Mouse (Mus musculus) heart, embryonic 14.5 days (tissue): ENCODE data around the gene Lamc3. TPM values are rescaled to one million over a fixed set of nuclear protein-coding genes. Genes with fewer than 3 reads are reported as not detected.

Experiments
- ATAC-seq: fragments of 200-750 bp; cut with Nextera tagmentation; 2 replicates; pipeline ENCODE4 v1.8.0; 2017; ENCODE audit warnings: low read depth, moderate TSS enrichment; ENCODE audit not compliant: insufficient number of reproducible peaks, insufficient read depth, low FRiP score
- H3K27ac ChIP-seq, 2 experiments: fragments of 200-500 bp in 1 of 2; fragments of 300-500 bp in 1 of 2; sonication (generic) in 1 of 2; replicated peaks in 1 of 2; 2 replicates each; pipeline ENCODE4 v1.5.1; 2012 to 2014; ENCODE audit warnings: low read depth in 2 of 2, low read length in 2 of 2, control low read depth in 1 of 2, mild to moderate bottlenecking in 1 of 2, mixed read lengths in 1 of 2; ENCODE audit not compliant: control insufficient read depth in 1 of 2, insufficient read depth in 1 of 2
- H3K27me3 ChIP-seq: fragments of 300-500 bp; sonication (generic); 2 replicates; pipeline ENCODE4 v1.6.1; 2014; ENCODE audit warnings: mild to moderate bottlenecking, low read length, control low read depth; ENCODE audit not compliant: control insufficient read depth, insufficient read depth
- H3K36me3 ChIP-seq: fragments of 300-500 bp; sonication (generic); 2 replicates; pipeline ENCODE4 v1.6.1; 2014; ENCODE audit warnings: mild to moderate bottlenecking, control low read depth, low read length, mixed read lengths; ENCODE audit not compliant: control insufficient read depth, insufficient read depth
- H3K4me1 ChIP-seq, 2 experiments: fragments of 200-500 bp in 1 of 2; fragments of 300-500 bp in 1 of 2; sonication (generic) in 1 of 2; 2 replicates each; pipeline ENCODE4 v1.6.1; 2012 to 2014; ENCODE audit warnings: low read length in 2 of 2, control low read depth in 1 of 2, mixed read lengths in 1 of 2; ENCODE audit not compliant: control insufficient read depth in 2 of 2, insufficient read depth in 2 of 2
- H3K4me2 ChIP-seq: fragments of 300-500 bp; sonication (generic); 2 replicates; pipeline ENCODE4 v1.6.1; 2014; ENCODE audit warnings: mild to moderate bottlenecking, low read length
- H3K4me3 ChIP-seq, 2 experiments: fragments of 200-500 bp in 1 of 2; fragments of 300-500 bp in 1 of 2; sonication (generic) in 1 of 2; 2 replicates each; pipeline ENCODE4 v1.5.1; 2012 to 2014; ENCODE audit warnings: low read length in 2 of 2, mild to moderate bottlenecking in 2 of 2, control low read depth in 1 of 2, low read depth in 1 of 2, moderate library complexity in 1 of 2; ENCODE audit not compliant: control insufficient read depth in 1 of 2, insufficient read depth in 1 of 2
- H3K9ac ChIP-seq: fragments of 300-500 bp; sonication (generic); 2 replicates; pipeline ENCODE4 v1.6.1; 2014; ENCODE audit warnings: mild to moderate bottlenecking, low read length
- H3K9me3 ChIP-seq: fragments of 300-500 bp; sonication (generic); 2 replicates; pipeline ENCODE4 v1.6.1; 2016; ENCODE audit warnings: low read length, control low read depth; ENCODE audit not compliant: control insufficient read depth
- WGBS: fragments of 180-500 bp; shearing (Covaris S2); extraction: QIAGEN DNeasy Blood & Tissue Kit; methylation state at CpG from one replicate; pipeline ENCODE4 v1.1.7; 2014; 5-methylcytosine and 5-hydroxymethylcytosine counted together
- polyA plus RNA-seq: library from polyadenylated mRNA; unstranded; fragments of >200 nt; fragmentation: Nextera tagmentation; extraction: Ambion mirVana; gene quantifications from 2 replicates; pipeline ENCODE4 v1.2.1, GENCODE M21; 2014

The Lamc3 gene
- polyA plus RNA-seq, 1 experiment from 2014 or later: 0.24 TPM

DNA sequence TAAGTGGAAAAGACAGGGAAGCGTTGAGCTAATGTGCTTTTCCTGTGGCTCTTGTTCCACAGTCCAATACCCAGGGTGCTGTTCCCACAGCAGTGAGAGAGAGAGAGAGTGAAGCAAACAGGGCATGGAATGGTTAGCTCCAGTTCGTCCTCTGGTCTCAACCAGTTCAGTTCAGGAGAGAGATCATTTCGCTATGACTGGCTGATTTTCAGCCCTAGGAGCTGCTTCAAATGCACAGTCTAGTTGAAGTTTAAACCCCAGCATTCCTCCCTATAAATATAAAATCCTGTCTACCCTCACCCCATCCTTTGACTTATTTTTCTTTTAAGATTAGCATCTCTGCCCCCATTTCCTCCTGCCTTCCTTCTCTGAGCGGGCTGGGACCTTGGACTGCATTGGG lies 85.5 kb downstream of the Lamc3 start:
- WGBS: 77% methylated on average over 4 of the region's 4 CpGs

DNA sequence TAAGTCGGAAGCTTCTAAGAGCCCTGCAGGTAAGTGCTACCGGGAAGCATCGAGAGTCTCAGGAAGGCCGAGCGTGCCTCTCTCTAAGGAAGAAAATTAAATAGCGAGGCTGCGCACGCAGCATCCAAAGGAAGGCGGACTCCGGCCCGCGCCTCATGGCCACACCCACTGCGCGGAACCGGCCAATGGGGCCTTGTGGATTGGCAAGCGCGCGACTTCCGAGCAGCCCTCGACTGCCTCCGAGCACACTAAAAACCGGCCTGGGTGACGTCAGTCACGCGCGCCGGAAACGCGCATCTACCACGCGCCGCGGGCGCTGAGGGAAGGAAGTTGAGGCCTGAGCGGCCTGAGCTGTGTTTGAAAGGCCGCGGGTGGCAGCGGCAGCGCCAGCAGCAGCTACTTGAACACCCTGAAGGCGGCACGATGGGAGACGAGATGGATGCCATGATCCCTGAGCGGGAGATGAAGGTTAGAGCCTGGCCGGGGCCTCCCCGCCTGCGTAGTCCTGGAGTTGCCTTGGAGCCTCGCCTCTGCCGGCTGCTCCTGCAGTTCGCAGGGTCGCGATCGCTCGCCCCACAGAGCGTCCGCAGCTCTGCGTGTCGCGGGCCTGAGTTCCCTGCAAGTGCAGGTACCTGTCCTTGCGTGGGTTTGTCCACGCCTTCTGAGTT lies 87.2 kb downstream of the Lamc3 start, which contains the start of gene Nup214:
TSS of gene Nup214 (plus strand) at position 296 of the 668 bp plus-strand sequence.
- H3K36me3 ChIP-seq: peaks cover 59% of the 10 kb centered on the region
- H3K4me2 ChIP-seq: peak within 1 kb of the TSS; percentile 99
- H3K27me3 ChIP-seq: no peaks in the 10 kb centered on the region
- H3K4me3 ChIP-seq: peak within 1 kb of the TSS; percentile 94 to 97
- peak within 1 kb of the TSS; percentile 97 for H3K9ac ChIP-seq
- under 1% methylated on average over 60 of the region's 60 CpGs for WGBS
- ATAC-seq: peak; percentile 97
- peak within 1 kb of the TSS; percentile 67 to 68 for H3K27ac ChIP-seq
- peaks cover 3 to 10% of the 10 kb centered on the region in 2 experiments; a peak in 3 of 4 replicates for H3K4me1 ChIP-seq
- no peaks in the 10 kb centered on the region for H3K9me3 ChIP-seq

More for the DNA sequence above, 85.5 kb downstream of the Lamc3 start:
- H3K27me3 ChIP-seq: no peaks in the 10 kb centered on the region
- H3K4me1 ChIP-seq: peaks cover 3 to 10% of the 10 kb centered on the region in 2 experiments; a peak in 3 of 4 replicates
- no peak overlapping the region for H3K4me2 ChIP-seq
- no peaks in the 10 kb centered on the region for H3K9me3 ChIP-seq
- H3K9ac ChIP-seq: no peak overlapping the region
- H3K27ac ChIP-seq: no peak overlapping the region
- peaks cover 45% of the 10 kb centered on the region for H3K36me3 ChIP-seq
- ATAC-seq: no peak
- no peak overlapping the region for H3K4me3 ChIP-seq

DNA sequence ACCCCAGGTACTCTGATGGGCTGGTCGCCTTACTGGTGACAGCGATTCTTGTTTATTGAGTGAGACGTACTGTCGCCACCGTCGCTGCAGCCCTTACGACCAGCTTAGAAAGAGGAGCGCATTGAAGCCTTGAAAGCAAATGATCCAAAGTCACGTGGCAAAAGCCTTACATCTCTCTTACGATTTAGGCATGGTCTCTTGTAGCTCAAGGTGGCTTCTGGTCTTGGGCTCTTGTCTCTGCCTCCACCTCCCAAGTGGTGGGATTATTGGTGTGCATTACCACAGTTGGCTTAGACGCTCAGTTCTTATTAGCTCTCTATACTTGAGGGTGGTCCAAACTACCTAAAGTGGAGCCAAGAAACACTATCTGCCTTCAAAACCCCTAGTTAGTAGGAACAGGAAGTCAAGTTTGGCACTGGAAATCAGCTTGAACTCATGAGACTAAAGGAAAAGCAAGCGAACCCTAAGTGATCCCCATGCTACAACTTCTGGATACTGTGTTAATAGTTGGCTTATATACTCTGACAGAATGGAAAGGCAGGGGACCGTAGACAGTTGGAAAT lies 87.8 kb downstream of the Lamc3 start:
- H3K36me3 ChIP-seq: peaks cover 59% of the 10 kb centered on the region
- peak overlapping the region; percentile 94 to 97 for H3K4me3 ChIP-seq
- no peaks in the 10 kb centered on the region for H3K9me3 ChIP-seq
- peaks cover 3 to 10% of the 10 kb centered on the region in 2 experiments; a peak in 3 of 4 replicates for H3K4me1 ChIP-seq
- no peaks in the 10 kb centered on the region for H3K27me3 ChIP-seq
- WGBS: 8% methylated on average over 13 of the region's 13 CpGs
- peak overlapping the region; percentile 97 for H3K9ac ChIP-seq
- no peak for ATAC-seq
- H3K27ac ChIP-seq: peak overlapping the region; percentile 36 to 68; a peak in 3 of 4 replicates
- H3K4me2 ChIP-seq: peak overlapping the region; percentile 99

DNA sequence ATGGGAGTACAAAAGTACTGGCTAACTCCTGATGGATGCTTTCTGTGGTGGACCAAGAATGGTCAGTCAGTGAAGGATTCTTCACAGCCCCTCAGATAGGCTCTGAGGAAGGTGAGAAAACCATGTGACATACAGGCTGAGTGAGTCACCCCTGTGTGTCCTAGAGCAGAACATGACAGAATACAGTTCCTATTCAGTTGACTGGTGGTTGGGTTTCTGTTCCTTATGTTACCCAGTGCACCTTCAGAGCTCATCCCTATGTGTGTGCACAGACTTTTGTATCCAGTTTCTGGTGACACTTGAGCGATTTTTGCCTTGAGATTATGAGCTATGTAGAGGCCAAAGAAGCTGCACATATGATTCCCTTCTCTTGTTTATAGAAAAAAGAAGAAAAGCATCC lies 100.7 kb downstream of the Lamc3 start:
- ATAC-seq: no peak
- no peaks in the 10 kb centered on the region for H3K27me3 ChIP-seq
- no peaks in the 10 kb centered on the region for H3K4me1 ChIP-seq
- H3K9me3 ChIP-seq: no peaks in the 10 kb centered on the region
- H3K4me3 ChIP-seq: no peak overlapping the region
- 86% methylated on average over 1 of the region's 1 CpGs for WGBS
- no peak overlapping the region for H3K9ac ChIP-seq
- no peak overlapping the region for H3K4me2 ChIP-seq
- H3K27ac ChIP-seq: no peak overlapping the region
- H3K36me3 ChIP-seq: peaks cover 100% of the 10 kb centered on the region

DNA sequence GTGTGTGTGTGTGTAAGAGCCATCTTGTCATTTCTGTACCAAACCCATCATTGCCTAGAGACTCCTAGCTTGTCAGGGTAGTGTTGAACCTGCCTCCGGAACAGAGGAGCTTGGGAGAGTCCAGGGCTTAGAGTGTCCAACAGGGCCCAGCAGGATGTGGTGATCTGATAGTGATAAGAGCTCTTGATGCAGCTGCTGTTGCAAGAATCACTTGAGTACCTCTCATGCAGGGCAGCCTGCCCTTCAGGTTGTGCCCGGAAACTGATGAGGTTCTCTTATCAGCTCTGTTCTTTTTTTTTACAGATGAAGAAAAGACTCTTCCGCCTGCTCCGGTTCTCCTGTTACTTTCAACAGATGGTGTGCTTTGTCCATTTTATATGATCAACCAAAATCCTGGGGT lies 103.9 kb downstream of the Lamc3 start:
- Histone ChIP-seq H3K4me3 (no peak overlapping the region), H3K9ac (no peak overlapping the region), H3K9me3 (no peaks in the 10 kb centered on the region), H3K4me1 (no peaks in the 10 kb centered on the region), H3K27ac (no peak overlapping the region), H3K27me3 (no peaks in the 10 kb centered on the region), H3K36me3 (peaks cover 98% of the 10 kb centered on the region), H3K4me2 (no peak overlapping the region)
- whole genome bisulfite sequencing: 78% methylated on average over 4 of the region's 4 CpGs
- ATAC-seq: no peak

DNA sequence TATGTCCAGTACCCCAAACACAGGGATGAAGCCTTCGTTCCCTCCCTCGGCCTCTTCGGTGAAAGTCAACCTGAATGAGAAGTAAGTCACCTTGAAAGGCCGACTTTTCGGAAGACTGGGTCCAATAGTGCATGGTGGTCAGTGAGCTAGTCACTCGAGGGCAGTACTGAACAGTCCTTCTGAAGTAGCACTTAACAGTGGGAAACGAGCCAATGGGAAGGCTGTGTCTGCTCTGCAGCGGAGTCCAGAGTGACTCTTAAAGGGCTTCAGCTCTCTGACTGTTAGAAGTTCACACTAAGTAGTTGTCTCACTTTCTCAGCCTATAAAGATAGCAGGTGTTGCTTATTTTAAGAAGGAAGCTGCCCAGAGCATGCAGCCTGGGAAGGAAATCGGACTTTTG lies 107.8 kb downstream of the Lamc3 start:
- Histone ChIP-seq H3K36me3 (peaks cover 98% of the 10 kb centered on the region), H3K9me3 (no peaks in the 10 kb centered on the region), H3K9ac (no peak overlapping the region), H3K27me3 (no peaks in the 10 kb centered on the region), H3K4me3 (no peak overlapping the region), H3K27ac (no peak overlapping the region), H3K4me1 (no peaks in the 10 kb centered on the region), H3K4me2 (no peak overlapping the region)
- 79% methylated on average over 9 of the region's 9 CpGs for WGBS
- ATAC-seq: no peak

DNA sequence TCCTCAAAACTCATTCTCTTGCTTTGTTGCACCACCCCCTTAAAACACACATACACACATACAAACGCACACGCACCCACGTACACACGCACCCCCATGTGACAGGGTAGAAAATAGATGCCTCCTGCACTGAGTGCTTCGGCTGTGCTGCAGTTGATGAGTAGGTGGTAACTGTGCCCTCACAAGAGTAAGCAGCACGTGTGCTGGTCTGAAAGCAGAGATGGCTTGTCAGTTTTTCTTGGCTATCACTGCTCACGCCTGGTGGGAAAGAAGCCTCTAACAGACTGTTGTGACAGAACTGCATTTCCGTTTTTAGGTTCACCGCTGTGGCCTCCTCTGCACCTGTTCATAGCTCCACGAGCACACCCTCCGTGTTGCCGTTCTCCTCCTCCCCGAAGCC lies 109.0 kb downstream of the Lamc3 start:
- Histone ChIP-seq H3K4me1 (no peaks in the 10 kb centered on the region), H3K4me3 (no peak overlapping the region), H3K27ac (no peak overlapping the region), H3K9me3 (no peaks in the 10 kb centered on the region), H3K36me3 (peaks cover 95% of the 10 kb centered on the region), H3K4me2 (no peak overlapping the region), H3K9ac (no peak overlapping the region), H3K27me3 (no peaks in the 10 kb centered on the region)
- 93% methylated on average over 13 of the region's 13 CpGs for WGBS
- no peak for ATAC-seq
